Mouse (Mus musculus) T-cell, adult 2 months (primary cell): Measurements from ENCODE around the gene Slc35f5.

Experiments
- DNase-seq: peaks from one replicate; pipeline ENCODE4 v3.0.0; 2022; ENCODE audit warnings: low spot score

The Slc35f5 gene

DNA sequence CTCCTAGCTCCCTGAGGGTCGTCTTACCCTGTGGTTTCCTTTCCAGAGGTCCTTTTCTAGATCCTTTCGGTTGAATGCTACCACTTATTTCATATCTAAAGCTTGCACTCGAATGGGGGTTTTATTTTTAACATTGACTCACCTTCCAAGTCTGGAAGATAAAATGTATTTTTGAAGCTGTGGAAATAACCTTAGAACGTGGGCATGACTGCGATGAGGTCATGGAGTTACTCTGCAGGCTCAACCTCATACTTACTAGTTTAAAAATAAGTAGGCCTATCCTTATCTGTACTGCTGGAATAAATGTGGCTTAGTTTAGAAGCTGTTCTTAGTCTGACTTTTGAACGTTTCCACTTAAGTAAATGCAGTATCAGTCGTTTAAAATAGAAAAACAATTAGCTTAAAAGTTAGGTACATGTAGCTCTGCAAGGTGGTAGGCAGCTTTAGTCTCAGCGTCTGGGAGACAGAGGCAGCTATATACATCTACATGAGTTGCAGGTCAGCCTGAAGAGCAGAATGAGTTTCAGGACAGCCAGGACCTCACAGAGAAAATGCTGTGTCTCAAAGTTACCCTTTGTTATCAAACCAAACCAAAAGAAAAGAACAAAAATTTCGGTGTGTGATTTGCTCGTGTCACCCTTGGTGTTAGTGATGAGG is 15.2 kb downstream of the Slc35f5 start:
- DNase-seq = no peak

- no peak for DNase-seq
Observed at GRCm38 (mm10) chr1:125576965-125577364, 16.6 kb downstream of the Slc35f5 start.

GRCm38 (mm10) chr1:125578091-125578490 is 17.7 kb downstream of the Slc35f5 start:
- no peak for DNase-seq

GRCm38 (mm10) chr1:125581134-125581533 is 20.7 kb downstream of the Slc35f5 start:
- no peak for DNase-seq

DNA sequence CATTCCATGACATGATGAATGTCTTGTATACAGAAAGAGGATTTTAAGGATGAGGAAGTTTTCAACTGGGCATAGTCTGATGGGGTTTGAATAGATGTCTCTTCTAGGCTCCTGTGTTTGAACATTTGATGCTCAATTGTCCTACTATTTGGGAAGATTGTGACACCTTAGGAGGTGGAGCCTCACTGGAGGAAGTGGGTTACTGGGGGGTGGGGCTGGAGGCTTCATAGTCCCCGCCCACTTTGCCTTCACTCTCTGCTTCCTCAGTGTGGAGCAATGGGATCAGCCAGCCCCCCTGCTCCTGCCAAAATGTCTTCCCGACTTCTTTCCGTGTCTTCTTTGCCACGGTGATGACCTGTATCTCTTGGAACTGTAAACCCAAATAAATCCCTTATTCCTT is 43.2 kb downstream of the Slc35f5 start:
- no peak for DNase-seq

DNA sequence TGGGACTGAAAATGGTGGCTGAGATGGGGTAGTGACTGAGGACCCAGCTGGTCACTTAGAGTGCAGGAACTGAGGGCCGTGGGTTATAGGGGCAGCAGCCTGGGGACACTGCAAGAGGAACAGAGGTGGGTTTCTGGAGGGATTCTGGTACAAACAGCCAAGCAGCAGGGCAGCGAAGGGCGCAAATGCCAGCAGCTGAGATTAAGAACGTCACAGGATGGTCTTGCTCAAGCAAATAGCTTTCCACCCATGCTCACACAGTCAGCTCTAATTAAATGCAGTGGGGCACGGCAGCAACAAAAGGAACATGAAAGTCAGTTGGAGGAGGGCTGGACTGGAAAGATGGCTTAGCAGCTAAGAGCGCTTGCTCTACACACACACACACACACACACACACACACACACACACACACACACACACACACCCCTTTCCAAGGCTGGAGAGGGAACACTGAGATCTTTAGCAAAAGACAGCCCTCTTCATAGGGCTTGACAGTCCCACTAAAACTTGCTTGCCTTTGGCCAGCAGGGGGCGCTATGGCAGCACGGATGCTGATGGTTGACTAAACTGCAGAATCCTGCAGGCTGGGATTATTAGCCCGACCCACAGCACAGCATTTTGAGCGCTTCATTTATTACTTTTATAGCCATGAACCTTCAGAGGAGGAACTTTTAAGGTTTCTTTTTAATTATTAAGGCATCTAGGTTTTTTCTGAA is 46.9 kb downstream of the Slc35f5 start:
- DNase-seq = peak; percentile 50

- DNase-seq = no peak
Observed at GRCm38 (mm10) chr1:125624376-125625076, 64.1 kb downstream of the Slc35f5 start.

DNA sequence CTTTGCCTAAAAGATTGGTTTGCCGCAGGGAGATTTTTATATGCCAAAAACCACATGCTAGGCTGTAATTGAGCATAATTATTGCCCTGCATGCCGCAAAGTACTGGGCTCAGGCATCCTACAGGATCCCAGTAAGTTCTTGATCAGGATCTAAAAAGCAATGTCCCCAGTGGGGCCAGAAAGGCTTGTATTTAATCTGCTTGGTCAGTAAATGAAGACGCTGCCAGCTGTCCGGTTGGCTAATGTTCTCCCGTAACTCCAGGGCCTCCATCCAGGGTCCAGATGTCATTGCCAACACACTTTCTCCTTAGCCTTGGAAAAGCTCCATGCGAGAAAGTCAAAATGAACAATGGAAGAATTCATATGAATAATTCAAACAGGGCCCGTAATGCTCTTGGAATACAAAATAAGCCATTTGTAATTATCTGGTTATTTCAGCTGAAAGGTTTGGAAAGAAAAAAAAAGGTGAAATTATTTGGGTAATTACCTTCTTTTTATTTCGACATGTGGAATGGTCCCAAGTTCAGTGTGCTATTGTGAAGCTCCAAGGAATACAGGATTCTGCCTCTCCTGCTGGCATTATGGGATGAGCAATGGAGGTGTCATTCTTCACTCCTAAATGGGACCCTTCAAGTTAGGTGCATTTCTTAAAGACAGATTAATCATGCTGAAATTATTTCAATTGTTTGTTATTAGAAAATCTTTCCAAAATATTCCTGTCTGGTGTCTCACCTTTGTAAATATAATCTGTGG is 79.3 kb downstream of the Slc35f5 start:
- DNase-seq = no peak

- no peak for DNase-seq
Observed at GRCm38 (mm10) chr1:125643643-125644042, 83.2 kb downstream of the Slc35f5 start.
